Mouse (Mus musculus) CD4-positive helper T cell, adult 2 months (primary cell): ENCODE results near the gene Polr2g.
A peak's percentile ranks its signal among the peaks of the same experiment; 100 is the strongest.
"Not testable (repeated sequence)": the region's sequence is repeated elsewhere in the genome, so short reads cannot be mapped to it uniquely, and the experiment has no call there.

ENCODE experiments used
- DNase-seq: peaks from one replicate; pipeline ENCODE4 v3.0.0-alpha.2; 2012; ENCODE audit warnings: low read depth, missing footprints, low spot score

The Polr2g gene

DNA sequence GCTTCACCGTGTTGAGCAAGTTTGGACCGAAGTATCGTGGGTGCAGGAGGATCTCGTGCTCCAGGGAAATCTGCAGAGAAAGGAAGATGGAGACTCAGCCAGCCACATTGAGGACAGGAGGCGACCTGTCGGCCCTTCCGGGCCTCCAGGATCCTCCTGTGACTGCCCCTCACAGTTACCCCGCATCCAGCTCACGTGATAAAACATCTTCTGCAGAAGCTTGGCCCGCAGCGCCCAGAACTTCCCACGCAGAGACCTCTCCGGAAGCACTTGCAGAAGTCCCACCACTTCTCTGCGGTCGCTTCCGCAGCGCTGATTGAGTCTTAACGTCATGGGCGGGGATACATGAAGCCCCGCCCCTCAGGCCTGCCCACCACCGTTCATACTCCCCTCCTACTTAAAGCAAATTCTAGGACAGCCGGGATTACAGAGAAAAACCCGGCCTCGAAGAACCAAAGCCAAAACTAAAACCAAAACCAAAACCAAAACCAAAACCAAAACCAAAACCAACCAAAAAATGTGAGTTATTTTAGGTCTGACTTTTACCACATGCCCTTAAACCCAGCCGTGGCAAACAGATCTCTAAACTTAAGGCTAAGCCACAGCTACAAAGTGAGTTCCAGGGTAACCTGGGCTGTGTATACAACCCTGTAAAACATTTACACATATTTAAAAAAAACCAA lies at the start of gene Polr2g:
Polr2g (minus strand) TSS at position 314 of the 683 bp plus-strand sequence.
- peak; percentile 95 for DNase-seq

DNA sequence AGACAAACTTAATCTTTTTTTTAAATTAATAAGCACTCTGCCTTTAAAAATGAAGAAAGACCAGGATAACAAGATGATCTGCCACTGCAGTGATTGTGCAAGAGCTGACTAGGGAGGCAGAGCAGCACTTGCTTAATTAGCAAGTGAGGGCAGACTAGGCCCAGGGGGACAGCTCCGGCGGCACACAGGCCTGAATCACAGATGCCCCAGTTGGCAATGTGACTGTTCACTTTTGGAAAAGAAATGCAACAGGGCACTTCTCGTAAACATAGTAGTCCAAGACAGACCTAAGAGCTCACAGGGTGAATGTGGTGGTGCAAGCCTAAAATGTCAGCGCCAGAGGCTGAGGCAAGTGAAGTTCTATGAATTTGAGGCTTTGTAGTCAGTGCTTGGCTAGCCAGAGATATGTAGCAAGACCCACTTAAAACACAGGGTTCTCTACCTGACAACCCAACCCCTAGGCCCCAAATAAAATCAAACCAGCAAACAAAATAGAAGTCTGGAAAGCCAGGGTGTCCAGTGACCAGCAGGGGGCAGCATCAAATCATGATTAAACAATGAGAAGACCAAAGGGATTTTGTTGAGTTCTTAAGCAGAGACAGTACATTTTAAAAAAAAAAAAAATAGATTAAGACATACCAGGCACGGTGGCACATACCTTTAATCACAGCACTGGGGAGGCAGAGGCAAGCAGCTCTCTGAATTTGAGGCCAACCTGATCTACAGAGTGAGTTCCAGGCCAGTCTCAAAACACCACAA lies 46.2 kb upstream of the Polr2g start:
- DNase-seq = peak; percentile 80

DNA sequence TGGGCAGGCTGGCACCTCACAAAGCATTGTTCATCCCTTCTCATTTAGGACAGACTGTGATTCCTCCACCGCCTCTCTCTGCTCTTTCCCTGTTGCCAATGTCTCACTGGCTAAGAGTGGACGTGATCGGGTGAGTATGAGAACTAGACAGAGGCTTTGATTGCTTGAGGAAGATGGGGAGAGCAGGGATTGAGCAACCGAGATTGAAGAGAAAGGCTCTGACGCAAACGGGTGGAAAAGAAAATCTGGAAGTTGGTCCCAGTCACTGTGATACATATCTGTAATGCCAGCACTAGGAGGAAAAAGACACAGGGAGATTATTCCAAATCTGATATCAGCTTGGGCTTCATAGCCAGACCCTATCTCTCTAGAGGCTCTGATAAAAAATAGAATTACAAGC lies 44.6 kb upstream of the Polr2g start:
- DNase-seq = no peak

DNA sequence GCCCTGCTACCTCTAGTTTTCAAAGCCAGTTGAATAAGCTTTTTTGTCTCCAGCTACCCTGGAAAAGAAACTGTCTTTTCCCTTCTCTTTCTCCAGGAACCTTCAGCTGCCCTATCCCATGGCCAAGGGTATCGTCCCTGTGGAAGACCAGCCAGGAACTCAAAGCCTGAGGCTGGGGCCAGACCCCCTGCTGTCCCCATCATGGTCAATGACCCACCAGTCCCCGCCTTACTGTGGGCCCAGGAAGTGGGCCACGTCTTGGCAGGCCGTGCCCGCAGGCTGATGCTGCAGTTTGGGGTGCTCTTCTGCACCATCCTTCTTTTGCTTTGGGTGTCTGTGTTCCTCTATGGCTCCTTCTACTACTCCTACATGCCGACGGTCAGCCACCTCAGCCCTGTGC lies 42.6 kb upstream of the Polr2g start:
- DNase-seq = no peak

GRCm38 (mm10) chr19:8839908-8840791 lies 41.8 kb upstream of the Polr2g start:
- peak; percentile 66 for DNase-seq

DNA sequence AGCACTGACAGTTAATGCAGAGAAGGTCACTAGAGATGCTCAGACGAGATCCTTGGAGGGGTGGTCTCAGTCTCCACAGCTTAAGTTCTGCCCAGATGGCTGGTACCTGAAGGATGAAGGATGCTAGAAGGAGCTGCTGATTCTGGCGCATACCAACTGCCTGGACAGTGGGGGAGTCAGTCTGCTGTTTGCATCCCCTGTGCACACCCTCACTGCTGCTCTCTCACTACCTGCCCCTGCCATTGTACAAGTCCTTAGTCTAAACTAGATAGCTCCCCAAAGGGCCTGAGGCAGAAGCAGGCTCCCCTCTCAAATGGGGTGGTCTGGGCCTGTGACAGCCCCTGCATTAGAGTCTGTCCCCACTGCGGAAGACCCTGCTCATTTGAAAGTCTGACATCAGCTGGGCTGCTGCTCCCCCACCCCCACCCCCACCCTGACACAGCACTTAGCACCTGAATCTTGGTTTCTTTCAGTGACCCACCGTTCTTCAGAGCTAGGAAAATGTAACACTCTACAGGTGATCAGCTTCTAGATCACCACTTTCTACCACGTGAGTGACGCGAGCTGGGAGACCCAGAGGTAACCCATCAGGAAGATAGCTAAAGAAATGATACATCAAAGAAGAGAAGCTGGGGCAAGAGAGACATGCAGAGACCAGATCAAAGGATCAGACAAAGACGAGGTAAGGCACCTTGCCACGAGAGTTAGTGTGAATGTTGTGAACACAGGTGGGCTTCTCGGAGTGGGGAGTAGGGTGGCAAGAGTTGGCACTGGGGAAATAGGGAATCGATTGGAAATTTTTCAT lies 40.9 kb upstream of the Polr2g start, which contains the start of gene Gng3:
Gng3 (minus strand) TSS at position 92 of the 805 bp plus-strand sequence.
- DNase-seq = no peak

DNA sequence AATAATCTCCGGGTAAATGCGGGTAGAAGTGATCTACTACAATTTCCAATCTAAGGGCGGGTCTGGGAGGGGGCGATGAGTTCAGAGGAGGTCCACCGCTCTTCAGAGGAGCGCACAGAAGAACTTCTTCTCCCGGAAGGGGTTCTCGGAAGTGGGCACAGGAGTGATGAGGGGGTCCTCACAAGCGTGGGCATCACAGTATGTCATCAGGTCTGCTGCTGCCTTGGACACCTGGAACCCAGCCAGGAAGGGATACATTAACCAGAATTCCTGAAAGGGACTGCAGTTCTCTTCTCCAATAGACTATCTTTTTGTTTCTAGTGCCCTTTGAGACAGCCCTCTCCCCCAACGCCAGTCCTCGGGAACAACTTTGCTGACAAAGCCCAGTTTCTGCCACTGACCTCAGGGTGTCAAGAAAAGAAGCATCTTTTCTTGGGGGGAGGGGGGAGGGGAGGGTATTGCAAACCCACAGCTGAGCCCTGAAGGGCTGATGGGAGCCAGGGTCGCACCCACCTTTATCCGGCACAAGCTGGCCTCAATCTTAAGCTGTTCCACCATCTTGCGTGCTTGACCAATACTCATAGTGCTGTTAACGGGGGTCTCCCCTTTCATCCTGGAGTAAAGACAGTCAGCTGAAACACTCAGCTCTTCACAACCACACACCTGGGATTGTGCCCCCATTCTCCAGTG lies 39.8 kb upstream of the Polr2g start:
- peak; percentile 36 for DNase-seq

DNA sequence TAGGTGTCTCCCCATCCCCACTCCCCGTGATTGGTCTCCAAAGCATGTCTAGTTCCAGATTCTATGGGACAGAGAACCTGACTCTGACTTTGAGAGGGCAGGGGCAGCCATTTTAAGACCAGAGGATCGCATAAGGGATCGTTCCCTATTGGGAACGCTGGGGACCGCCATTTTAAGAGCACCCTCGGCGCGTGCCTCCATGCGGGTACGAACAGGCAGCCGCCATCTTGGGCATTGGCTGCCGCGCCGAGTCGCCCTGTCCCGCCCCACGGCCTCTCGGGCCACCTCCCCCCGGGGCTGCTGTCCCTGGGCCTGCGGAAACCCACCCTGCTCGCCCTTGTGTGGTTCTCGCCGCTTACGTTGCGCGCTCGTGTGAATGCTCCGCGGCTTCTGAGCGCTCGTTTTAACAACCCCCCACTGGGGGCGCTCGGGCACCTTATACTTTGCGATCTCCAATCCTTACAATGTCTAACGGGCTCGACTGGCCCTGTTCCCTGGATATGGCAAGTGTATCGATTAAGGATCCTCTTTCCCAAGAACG lies 38.9 kb upstream of the Polr2g start, which contains the start of gene Bscl2:
Bscl2 (plus strand) TSS at position 217 of the 541 bp plus-strand sequence.
- DNase-seq = peak; percentile 88

- DNase-seq = not testable (repeated sequence)
Measured at GRCm38 (mm10) chr19:8836327-8836726, 38.0 kb upstream of the Polr2g start.

- no peak for DNase-seq
Measured at GRCm38 (mm10) chr19:8832971-8833370, 34.6 kb upstream of the Polr2g start.

DNA sequence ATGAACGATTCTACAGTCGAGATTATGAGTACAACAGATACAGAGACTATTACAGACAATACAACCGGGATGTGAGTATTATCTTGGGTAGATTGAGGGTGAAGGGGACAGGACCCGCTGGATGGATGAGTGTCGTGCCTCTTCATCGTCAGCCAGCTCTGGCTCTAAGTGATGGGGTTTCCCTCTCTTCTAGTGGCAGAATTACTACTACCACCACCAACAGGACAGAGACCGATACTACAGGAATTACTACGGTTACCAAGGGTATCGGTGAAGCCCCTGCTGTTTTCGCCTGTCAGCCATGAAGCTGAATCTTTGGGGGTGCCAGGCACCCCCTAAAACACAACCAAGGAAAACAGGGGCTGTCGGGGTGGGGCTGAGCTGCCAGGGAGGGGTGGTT lies 32.9 kb upstream of the Polr2g start:
- DNase-seq = no peak

DNA sequence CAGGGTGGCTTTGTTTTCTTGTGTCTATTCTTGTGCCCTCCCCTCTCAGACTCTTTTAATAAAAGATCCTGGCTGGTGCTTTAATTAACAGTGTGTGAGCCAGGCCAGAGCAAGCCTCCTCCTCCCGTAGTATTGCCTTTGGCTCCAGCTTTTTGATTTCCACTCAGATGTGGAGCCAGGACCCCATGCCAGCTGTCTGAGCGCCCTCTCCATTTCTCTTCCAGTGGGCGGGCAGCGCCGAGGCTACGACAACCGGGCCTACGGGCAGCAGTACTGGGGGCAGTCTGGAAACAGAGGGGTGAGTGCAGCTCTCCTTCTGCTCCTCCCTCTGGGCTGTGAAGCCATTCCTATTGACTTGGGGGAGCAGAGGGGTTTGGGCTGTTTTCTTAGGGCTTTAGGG lies 32.3 kb upstream of the Polr2g start:
- DNase-seq = no peak

GRCm38 (mm10) chr19:8829660-8830059 lies 31.3 kb upstream of the Polr2g start, which contains the start of gene AC129217.1:
Gene AC129217.1, plus strand, starts transcription at chr19:8829773.
- DNase-seq = no peak

GRCm38 (mm10) chr19:8822696-8823095 lies 24.3 kb upstream of the Polr2g start:
- no peak for DNase-seq

GRCm38 (mm10) chr19:8821146-8821545 lies 22.8 kb upstream of the Polr2g start:
- no peak for DNase-seq

DNA sequence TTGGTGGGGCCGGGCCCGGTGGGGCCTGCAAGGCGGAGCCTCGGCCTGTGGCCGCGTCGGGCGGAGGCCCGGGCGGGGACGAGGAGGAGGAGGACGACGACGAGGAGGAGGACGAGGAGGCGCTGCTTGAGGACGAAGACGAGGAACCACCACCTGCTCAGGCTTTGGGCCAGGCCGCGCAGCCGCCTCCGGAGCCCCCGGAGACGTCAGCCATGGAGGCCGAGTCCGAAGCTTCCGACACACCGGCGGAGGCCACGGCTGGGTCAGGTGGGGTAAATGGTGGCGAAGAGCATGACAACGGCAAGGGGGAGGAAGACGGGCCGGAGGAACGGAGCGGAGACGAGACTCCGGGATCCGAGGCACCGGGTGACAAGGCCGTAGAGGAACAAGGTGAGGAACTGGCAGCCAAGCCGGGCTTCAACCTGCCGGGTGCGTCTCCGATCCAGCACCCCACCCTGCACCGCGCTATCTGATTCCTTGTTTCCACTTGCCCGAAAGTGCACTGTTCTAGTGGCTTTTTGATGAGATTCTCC lies 22.1 kb upstream of the Polr2g start:
- DNase-seq = no peak

DNA sequence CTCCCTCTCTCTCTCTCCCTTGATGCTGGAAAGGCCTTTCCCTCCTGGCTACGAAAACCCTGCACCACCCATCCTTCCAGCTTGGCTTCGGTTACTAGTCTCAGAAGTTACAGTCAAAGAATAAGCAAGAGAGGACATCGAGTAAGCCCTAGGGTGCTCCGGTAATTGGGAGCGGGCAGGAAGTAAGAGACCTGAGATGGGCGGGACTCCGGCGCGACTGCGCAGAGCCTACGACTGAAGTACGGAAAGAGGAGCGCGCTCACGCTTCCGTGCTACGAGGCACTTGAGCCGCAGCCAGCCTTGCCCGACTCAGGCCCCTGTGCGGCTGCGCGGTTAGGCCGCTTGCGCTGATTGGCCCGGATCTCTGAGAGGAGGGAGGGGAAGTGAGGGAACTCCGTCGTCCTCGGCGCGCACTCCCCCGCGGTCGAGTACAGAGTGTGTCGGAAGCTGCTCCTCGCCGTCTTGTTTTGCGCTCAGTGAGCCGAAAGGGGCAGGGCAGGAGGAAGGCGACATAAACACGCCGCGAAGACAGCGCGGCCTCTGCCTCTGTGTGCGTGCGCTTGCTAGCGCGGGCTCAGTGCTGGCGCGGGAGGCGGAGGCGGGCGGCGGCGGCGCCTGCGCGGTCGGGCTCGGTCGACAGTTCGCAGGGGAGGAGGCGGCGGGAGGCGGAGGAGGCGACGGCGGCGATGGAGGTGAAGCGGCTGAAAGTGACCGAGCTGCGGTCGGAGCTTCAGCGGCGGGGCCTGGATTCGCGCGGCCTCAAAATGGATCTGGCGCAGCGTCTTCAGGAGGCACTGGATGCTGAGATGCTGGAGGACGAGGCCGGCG lies 21.4 kb upstream of the Polr2g start, which contains the start of gene Hnrnpul2:
Hnrnpul2 (plus strand) TSS at position 415 of the 828 bp plus-strand sequence.
- DNase-seq = peak; percentile 100

- DNase-seq = peak; percentile 97
Measured at GRCm38 (mm10) chr19:8818801-8819595, 20.6 kb upstream of the Polr2g start, which contains the start of gene Ttc9c. Gene Ttc9c, minus strand, starts transcription at chr19:8819333.
